Mouse (Mus musculus): ENCODE measurements around the gene Col25a1.

The Col25a1 gene

GRCm38 (mm10) chr3:130494665-130495396 lies 363.5 kb downstream of the Col25a1 start:
- DNase-seq: peak; percentile 47

- DNase-seq: no peak
Measured at GRCm38 (mm10) chr3:130497036-130497435, 365.7 kb downstream of the Col25a1 start.

GRCm38 (mm10) chr3:130501713-130502112 lies 370.4 kb downstream of the Col25a1 start:
- DNase-seq: no peak

GRCm38 (mm10) chr3:130508330-130508729 lies 377.0 kb downstream of the Col25a1 start:
- no peak for DNase-seq

GRCm38 (mm10) chr3:130518457-130518879 lies 387.2 kb downstream of the Col25a1 start:
- DNase-seq: no peak

- no peak for DNase-seq
Measured at GRCm38 (mm10) chr3:130521834-130522476, 390.7 kb downstream of the Col25a1 start.

GRCm38 (mm10) chr3:130523019-130523418 lies 391.7 kb downstream of the Col25a1 start:
- DNase-seq: no peak

GRCm38 (mm10) chr3:130524367-130525137 lies 393.3 kb downstream of the Col25a1 start:
- no peak for DNase-seq

- no peak for DNase-seq
Measured at GRCm38 (mm10) chr3:130535021-130535420, 403.7 kb downstream of the Col25a1 start.

GRCm38 (mm10) chr3:130541541-130541940 lies 410.2 kb downstream of the Col25a1 start:
- DNase-seq: no peak

- DNase-seq: no peak
Measured at GRCm38 (mm10) chr3:130545995-130546394, 414.7 kb downstream of the Col25a1 start.

- DNase-seq: no peak
Measured at GRCm38 (mm10) chr3:130549066-130549465, 417.8 kb downstream of the Col25a1 start.

GRCm38 (mm10) chr3:130556263-130556662 lies 425.0 kb downstream of the Col25a1 start:
- DNase-seq: no peak

- DNase-seq: no peak
Measured at GRCm38 (mm10) chr3:130565586-130565985, 434.3 kb downstream of the Col25a1 start.

- DNase-seq: no peak
Measured at GRCm38 (mm10) chr3:130568331-130569095, 437.2 kb downstream of the Col25a1 start.

GRCm38 (mm10) chr3:130573243-130573642 lies 441.9 kb downstream of the Col25a1 start:
- DNase-seq: peak; percentile 16

GRCm38 (mm10) chr3:130574652-130575051 lies 443.4 kb downstream of the Col25a1 start:
- peak; percentile 26 for DNase-seq

GRCm38 (mm10) chr3:130576683-130577082 lies 445.4 kb downstream of the Col25a1 start:
- peak; percentile 61 for DNase-seq

- DNase-seq: no peak
Measured at GRCm38 (mm10) chr3:130579501-130579900, 448.2 kb downstream of the Col25a1 start.

- no peak for DNase-seq
Measured at GRCm38 (mm10) chr3:130581577-130581976, 450.3 kb downstream of the Col25a1 start.

GRCm38 (mm10) chr3:130582903-130583664 lies 451.8 kb downstream of the Col25a1 start:
- DNase-seq: no peak

- DNase-seq: no peak
Measured at GRCm38 (mm10) chr3:130584007-130584406, 452.7 kb downstream of the Col25a1 start.
